Mouse (Mus musculus): ENCODE measurements around the gene Arpc4. TPM values are rescaled to one million over a fixed set of nuclear protein-coding genes. Genes with fewer than 3 reads are reported as not detected.

Gene Arpc4
- total and polyA plus RNA-seq, 3 experiments = 150 to 314 (median 202) TPM

- in situ Hi-C loops (cut with MboI; ENCODE audit: low pct_ligation_motif_present, low pct_unique_long_range_greater_than_20kb, low sequenced_read_pairs) (no loop called here), dilution Hi-C loops (cut with MboI; ENCODE audit: extremely low pct_ligation_motif_present, extremely low pct_unique_long_range_greater_than_20kb, low sequenced_read_pairs) (no loop called here)
- Histone ChIP-seq H3K9me3 (replicated peaks; ENCODE audit: low read length) (peaks cover 8% of the 10 kb centered on the region), H3K36me3 (replicated peaks in 1 of 2; ENCODE audit: control insufficient read depth in 1 of 2, insufficient read depth in 1 of 2, low read length in 1 of 2) (peaks cover 69 to 96% of the 10 kb centered on the region in 2 experiments), H3K9ac (ENCODE audit: insufficient read depth, low read depth) (no peak overlapping the region), H3K4me2 (ENCODE audit: insufficient read depth, low read depth, poor library complexity, severe bottlenecking) (no peak overlapping the region), H3K79me2 (replicated peaks; ENCODE audit: control insufficient read depth, extremely low read depth, insufficient read depth, poor library complexity, severe bottlenecking) (no peaks in the 10 kb centered on the region), H3K27ac (ENCODE audit: insufficient read depth, low read depth) (no peak overlapping the region), H3K4me1 (ENCODE audit: control insufficient read depth in 1 of 2, insufficient read depth in 2 of 2) (no peaks in the 10 kb centered on the region), H3K4me3 (replicated peaks in 1 of 3; ENCODE audit: low read depth in 2 of 3, low read length in 2 of 3, poor library complexity in 1 of 3) (no peak overlapping the region), H3K27me3 (replicated peaks) (no peaks in the 10 kb centered on the region)
- no peak for DNase-seq (ENCODE audit: extremely low read depth)
- TF ChIP-seq GABPA (IDR thresholded peaks at IDR 0.05; ENCODE audit: insufficient replicate concordance, low read depth, low read length) (no peak), ETS1 (conservative IDR thresholded peaks at IDR 0.05; ENCODE audit: low read depth, low read length) (no peak), MEF2A (IDR thresholded peaks at IDR 0.05; ENCODE audit: borderline replicate concordance, low read depth, low read length) (no peak), ELF1 (IDR thresholded peaks at IDR 0.05; ENCODE audit: low read depth, low read length) (no peak), MAX (IDR thresholded peaks at IDR 0.05; ENCODE audit: low read length) (no peak), MAFK (IDR thresholded peaks at IDR 0.05; ENCODE audit: insufficient replicate concordance, low read length) (no peak), JUN (IDR thresholded peaks at IDR 0.05; ENCODE audit: insufficient read depth, low read depth, low read length) (no peak), NRF1 (IDR thresholded peaks at IDR 0.05; ENCODE audit: low read depth, low read length) (no peak), EP300 (IDR thresholded peaks at IDR 0.05; ENCODE audit: low read length) (no peak), ZMIZ1 (IDR thresholded peaks at IDR 0.05; ENCODE audit: low read depth, low read length) (no peak), JUND (conservative IDR thresholded peaks at IDR 0.05; ENCODE audit: low read depth, low read length) (no peak), RCOR1 (conservative IDR thresholded peaks at IDR 0.05; ENCODE audit: low read depth, low read length) (no peak), ZKSCAN1 (IDR thresholded peaks at IDR 0.05; ENCODE audit: borderline replicate concordance, low read depth, low read length) (no peak), SMC3 (IDR thresholded peaks at IDR 0.05; ENCODE audit: low read depth, low read length) (no peak), UBTF (IDR thresholded peaks at IDR 0.05; ENCODE audit: low read depth, low read length) (no peak)
Measured at GRCm38 (mm10) chr6:113392387-113393071, 14.6 kb downstream of the Arpc4 start.

- H3K27ac ChIP-seq (ENCODE audit: insufficient read depth, low read depth) = no peak overlapping the region
- dilution Hi-C loops (cut with MboI; ENCODE audit: extremely low pct_ligation_motif_present, extremely low pct_unique_long_range_greater_than_20kb, low sequenced_read_pairs) = no loop called here
- no peak for DNase-seq (ENCODE audit: extremely low read depth)
- no peaks in the 10 kb centered on the region for H3K27me3 ChIP-seq (replicated peaks)
- in situ Hi-C loops (cut with MboI; ENCODE audit: low pct_ligation_motif_present, low pct_unique_long_range_greater_than_20kb, low sequenced_read_pairs) = no loop called here
- peaks cover 70 to 96% of the 10 kb centered on the region in 2 experiments for H3K36me3 ChIP-seq (replicated peaks in 1 of 2; ENCODE audit: control insufficient read depth in 1 of 2, insufficient read depth in 1 of 2, low read length in 1 of 2)
- peaks cover 8% of the 10 kb centered on the region for H3K9me3 ChIP-seq (replicated peaks; ENCODE audit: low read length)
- TF ChIP-seq USF2 (conservative IDR thresholded peaks at IDR 0.05; ENCODE audit: low read depth, low read length) = no peak
- TF ChIP-seq MXI1 (IDR thresholded peaks at IDR 0.05; ENCODE audit: low read depth, low read length) = no peak
- no peak for TF ChIP-seq ZC3H11A (IDR thresholded peaks at IDR 0.05; ENCODE audit: low read depth, low read length)
- no peak for TF ChIP-seq SMC3 (IDR thresholded peaks at IDR 0.05; ENCODE audit: low read depth, low read length)
- no peak for TF ChIP-seq UBTF (IDR thresholded peaks at IDR 0.05; ENCODE audit: low read depth, low read length)
- TF ChIP-seq MEF2A (IDR thresholded peaks at IDR 0.05; ENCODE audit: borderline replicate concordance, low read depth, low read length) = no peak
- TF ChIP-seq MAZ (IDR thresholded peaks at IDR 0.05; ENCODE audit: low read depth, low read length) = no peak
- TF ChIP-seq CHD1 (IDR thresholded peaks at IDR 0.05; ENCODE audit: low read depth, low read length) = no peak
- TF ChIP-seq IRF4 (IDR thresholded peaks at IDR 0.05; ENCODE audit: low read depth, low read length) = no peak
- no peak for TF ChIP-seq MAX (IDR thresholded peaks at IDR 0.05; ENCODE audit: low read length)
- no peak for TF ChIP-seq CTCF (conservative IDR thresholded peaks at IDR 0.05 in 1 of 2, IDR thresholded peaks at IDR 0.05 in 1 of 2; ENCODE audit: low read depth in 2 of 2, low read length in 2 of 2)
- TF ChIP-seq TCF12 (IDR thresholded peaks at IDR 0.05; ENCODE audit: low read depth, low read length) = no peak
- TF ChIP-seq ELF1 (IDR thresholded peaks at IDR 0.05; ENCODE audit: low read depth, low read length) = no peak
- TF ChIP-seq GABPA (IDR thresholded peaks at IDR 0.05; ENCODE audit: insufficient replicate concordance, low read depth, low read length) = no peak
- no peak for TF ChIP-seq MYC (IDR thresholded peaks at IDR 0.05; ENCODE audit: low read depth, low read length)
- no peak for TF ChIP-seq E2F4 (IDR thresholded peaks at IDR 0.05; ENCODE audit: insufficient replicate concordance, low read depth, low read length)
- TF ChIP-seq MAFK (IDR thresholded peaks at IDR 0.05; ENCODE audit: insufficient replicate concordance, low read length) = no peak
- TF ChIP-seq SIN3A (IDR thresholded peaks at IDR 0.05; ENCODE audit: low read length) = no peak
- TF ChIP-seq ETS1 (conservative IDR thresholded peaks at IDR 0.05; ENCODE audit: low read depth, low read length) = no peak
- no peak for TF ChIP-seq ZKSCAN1 (IDR thresholded peaks at IDR 0.05; ENCODE audit: borderline replicate concordance, low read depth, low read length)
- no peak overlapping the region for H3K4me2 ChIP-seq (ENCODE audit: insufficient read depth, low read depth, poor library complexity, severe bottlenecking)
- no peak overlapping the region for H3K9ac ChIP-seq (ENCODE audit: insufficient read depth, low read depth)
- H3K79me2 ChIP-seq (replicated peaks; ENCODE audit: control insufficient read depth, extremely low read depth, insufficient read depth, poor library complexity, severe bottlenecking) = no peaks in the 10 kb centered on the region
- H3K4me1 ChIP-seq (ENCODE audit: control insufficient read depth in 1 of 2, insufficient read depth in 2 of 2) = no peaks in the 10 kb centered on the region
- H3K4me3 ChIP-seq (replicated peaks in 1 of 3; ENCODE audit: low read depth in 2 of 3, low read length in 2 of 3, poor library complexity in 1 of 3) = no peak overlapping the region
Measured at GRCm38 (mm10) chr6:113393951-113394350, 16.0 kb downstream of the Arpc4 start.
